Mouse (Mus musculus) neural tube, embryonic 13.5 days (tissue): ENCODE results near the gene Fance. TPM values are rescaled to one million over a fixed set of nuclear protein-coding genes. Genes with fewer than 3 reads are reported as not detected.

Experiments
- ATAC-seq: fragments of 200-750 bp; cut with Nextera tagmentation; 2 replicates; pipeline ENCODE4 v1.8.0; 2017; ENCODE audit warnings: low read depth, mild to moderate bottlenecking, moderate TSS enrichment, moderate library complexity
- H3K27ac ChIP-seq: fragments of 300-500 bp; sonication (generic); replicated peaks from 2 replicates; pipeline ENCODE4 v1.5.1; 2015; ENCODE audit warnings: moderate library complexity, mild to moderate bottlenecking, inconsistent platforms
- H3K27me3 ChIP-seq: fragments of 300-500 bp; sonication (generic); 2 replicates; pipeline ENCODE4 v1.6.1; 2015; ENCODE audit warnings: mild to moderate bottlenecking, inconsistent platforms
- H3K36me3 ChIP-seq: fragments of 300-500 bp; sonication (generic); 2 replicates; pipeline ENCODE4 v1.6.1; 2015; ENCODE audit warnings: mild to moderate bottlenecking, inconsistent platforms
- H3K4me1 ChIP-seq: fragments of 300-500 bp; sonication (generic); replicated peaks from 2 replicates; pipeline ENCODE4 v1.6.1; 2015; ENCODE audit warnings: inconsistent platforms
- H3K4me2 ChIP-seq: fragments of 300-500 bp; sonication (generic); 2 replicates; pipeline ENCODE4 v1.6.1; 2015; ENCODE audit warnings: inconsistent platforms, mild to moderate bottlenecking, moderate library complexity
- H3K4me3 ChIP-seq: fragments of 300-500 bp; sonication (generic); 2 replicates; pipeline ENCODE4 v1.5.1; 2015; ENCODE audit warnings: mild to moderate bottlenecking, inconsistent platforms
- H3K9ac ChIP-seq: fragments of 300-500 bp; sonication (generic); 2 replicates; pipeline ENCODE4 v1.6.1; 2015; ENCODE audit warnings: moderate library complexity, mild to moderate bottlenecking, inconsistent platforms
- H3K9me3 ChIP-seq: fragments of 300-500 bp; sonication (generic); 2 replicates; pipeline ENCODE4 v1.6.1; 2016; ENCODE audit warnings: inconsistent platforms
- WGBS: fragments of 180-500 bp; shearing (Covaris S2); methylation state at CpG from one replicate; pipeline ENCODE4 v1.1.7; 2015; 5-methylcytosine and 5-hydroxymethylcytosine counted together
- polyA plus RNA-seq: library from polyadenylated mRNA; unstranded; fragments of >200 nt; fragmentation: Nextera tagmentation; extraction: Ambion mirVana; gene quantifications from 2 replicates; pipeline ENCODE4 v1.2.1, GENCODE M21; 2015

Gene Fance
- polyA plus RNA-seq, 1 experiment from 2014 or later = 23.3 TPM

DNA sequence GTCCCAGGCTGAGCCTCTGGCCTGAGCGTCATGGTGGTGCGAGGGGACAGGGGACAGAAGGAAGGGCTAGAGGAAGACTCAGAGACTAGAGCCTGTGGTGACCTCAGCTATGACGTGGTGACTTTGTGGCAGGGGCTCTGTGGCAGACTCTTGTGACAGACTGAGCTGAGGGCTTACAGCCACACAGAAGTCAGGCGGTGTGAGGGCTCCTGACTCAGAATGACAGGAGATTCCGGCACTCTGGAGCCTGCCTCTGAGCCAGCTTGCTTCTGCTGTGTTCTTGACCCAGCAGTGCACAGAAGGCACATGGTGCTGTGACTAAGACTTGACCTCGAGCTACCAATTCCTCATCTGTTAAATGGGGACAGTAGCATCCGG, 32.9 kb upstream of the Fance start:
- 74% methylated on average over 7 of the region's 7 CpGs for WGBS
- no peak overlapping the region for H3K4me2 ChIP-seq
- H3K4me3 ChIP-seq = no peak overlapping the region
- H3K27ac ChIP-seq = peak overlapping the region; percentile 28; the same call in 1 of the 2 replicates
- ATAC-seq = no peak
- H3K9me3 ChIP-seq = no peaks in the 10 kb centered on the region
- 0 out of 2 replicates have a peak overlapping the region, but pooled peaks have one; percentile 22 for H3K9ac ChIP-seq
- H3K4me1 ChIP-seq = peaks cover 53% of the 10 kb centered on the region
- H3K27me3 ChIP-seq = no peaks in the 10 kb centered on the region
- no peaks in the 10 kb centered on the region for H3K36me3 ChIP-seq

GRCm38 (mm10) chr17:28280831-28281377, 32.4 kb upstream of the Fance start:
- Histone ChIP-seq H3K9me3 (no peaks in the 10 kb centered on the region), H3K27ac (peak overlapping the region; percentile 28; the same call in 1 of the 2 replicates), H3K4me2 (no peak overlapping the region), H3K4me3 (no peak overlapping the region), H3K36me3 (no peaks in the 10 kb centered on the region), H3K27me3 (no peaks in the 10 kb centered on the region), H3K9ac (0 out of 2 replicates have a peak overlapping the region, but pooled peaks have one; percentile 22), H3K4me1 (peaks cover 58% of the 10 kb centered on the region)
- no peak for ATAC-seq
- 32% methylated on average over 5 of the region's 5 CpGs for WGBS

GRCm38 (mm10) chr17:28281866-28282441, 31.4 kb upstream of the Fance start:
- Histone ChIP-seq H3K27me3 (no peaks in the 10 kb centered on the region), H3K27ac (no peak overlapping the region), H3K4me1 (peaks cover 67% of the 10 kb centered on the region), H3K36me3 (no peaks in the 10 kb centered on the region), H3K4me2 (no peak overlapping the region), H3K9me3 (no peaks in the 10 kb centered on the region), H3K4me3 (no peak overlapping the region), H3K9ac (no peak overlapping the region)
- 91% methylated on average over 7 of the region's 7 CpGs for WGBS
- no peak for ATAC-seq

DNA sequence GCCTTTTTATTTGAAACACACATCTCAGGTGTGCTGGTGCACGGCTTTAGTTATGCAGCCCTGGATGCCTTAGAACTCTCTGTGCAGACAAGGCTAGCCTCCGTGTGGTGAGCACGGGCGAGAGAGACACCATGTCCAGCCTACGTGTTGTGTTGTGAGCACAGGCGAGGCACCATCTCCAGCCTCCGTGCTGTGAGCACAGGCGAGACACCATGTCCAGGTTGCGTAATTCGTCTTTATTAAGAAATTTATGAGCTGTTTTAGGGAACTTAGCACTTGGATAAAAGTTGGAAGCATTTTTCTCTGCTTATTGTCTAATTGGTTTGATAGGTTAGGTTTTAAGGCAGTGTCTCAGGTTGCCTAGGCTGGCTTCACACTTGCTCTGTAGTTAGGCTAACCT, 30.1 kb upstream of the Fance start:
- H3K27ac ChIP-seq = no peak overlapping the region
- H3K4me1 ChIP-seq = peaks cover 69% of the 10 kb centered on the region

DNA sequence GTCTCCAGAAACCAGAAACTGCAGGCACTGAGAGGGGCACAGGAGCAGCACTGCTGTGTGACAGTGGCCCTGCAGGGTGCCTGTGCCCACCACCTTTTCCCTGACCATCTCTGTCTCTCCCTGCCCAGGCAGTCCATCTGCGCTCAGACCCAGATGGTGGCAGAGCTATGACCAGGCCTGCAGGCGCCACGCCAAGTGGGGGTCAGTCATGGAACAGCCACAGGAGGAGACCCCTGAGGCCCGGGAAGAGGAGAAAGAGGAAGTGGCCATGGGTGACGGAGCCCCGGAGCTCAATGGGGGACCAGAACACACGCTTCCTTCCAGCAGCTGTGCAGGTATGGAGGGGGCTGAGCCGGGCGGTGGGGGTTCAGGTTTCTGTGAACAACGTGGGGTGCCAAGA, 27.2 kb upstream of the Fance start:
- H3K9me3 ChIP-seq = no peaks in the 10 kb centered on the region
- H3K36me3 ChIP-seq = no peaks in the 10 kb centered on the region
- peaks cover 46% of the 10 kb centered on the region for H3K4me1 ChIP-seq
- H3K27me3 ChIP-seq = no peaks in the 10 kb centered on the region
- 81% methylated on average over 10 of the region's 10 CpGs for WGBS
- no peak for ATAC-seq
- H3K4me2 ChIP-seq = no peak overlapping the region
- peak overlapping the region; percentile 9; the same call in 1 of the 2 replicates for H3K9ac ChIP-seq
- H3K4me3 ChIP-seq = no peak overlapping the region
- H3K27ac ChIP-seq = 0 out of 2 replicates have a peak overlapping the region, but pooled peaks have one; percentile 18

More for the DNA sequence above, 30.1 kb upstream of the Fance start:
- Histone ChIP-seq H3K36me3 (no peaks in the 10 kb centered on the region), H3K9me3 (no peaks in the 10 kb centered on the region), H3K4me2 (no peak overlapping the region), H3K4me3 (no peak overlapping the region), H3K9ac (no peak overlapping the region), H3K27me3 (no peaks in the 10 kb centered on the region)
- 89% methylated on average over 10 of the region's 10 CpGs for WGBS
- ATAC-seq = no peak

DNA sequence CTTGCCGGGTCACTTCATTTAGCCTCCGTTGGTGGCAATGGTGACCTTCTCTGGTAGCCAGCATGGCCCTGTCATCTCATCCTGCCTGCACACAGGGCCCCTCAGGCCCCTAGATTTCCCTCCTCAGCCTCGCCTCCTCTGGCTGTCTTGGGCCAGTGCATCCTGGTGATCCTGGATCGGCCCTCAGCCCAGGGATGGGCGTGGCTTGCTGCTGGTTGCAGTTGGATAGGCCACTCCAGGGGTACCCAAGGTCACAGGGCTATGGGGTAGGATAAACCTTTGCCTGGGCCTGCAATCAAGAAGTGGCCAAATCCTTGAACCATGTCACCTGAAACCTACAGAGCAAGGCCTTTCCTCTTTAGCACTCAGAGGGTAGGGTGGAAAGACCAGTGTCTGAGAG, 26.4 kb upstream of the Fance start:
- Histone ChIP-seq H3K27ac (0 out of 2 replicates have a peak overlapping the region, but pooled peaks have one; percentile 18), H3K27me3 (no peaks in the 10 kb centered on the region), H3K4me3 (no peak overlapping the region), H3K9me3 (no peaks in the 10 kb centered on the region), H3K4me1 (peaks cover 38% of the 10 kb centered on the region), H3K36me3 (no peaks in the 10 kb centered on the region), H3K9ac (no peak overlapping the region), H3K4me2 (no peak overlapping the region)
- 53% methylated on average over 5 of the region's 5 CpGs for WGBS
- no peak for ATAC-seq

- WGBS = 58% methylated on average over 8 of the region's 8 CpGs
- Histone ChIP-seq H3K4me2 (no peak overlapping the region), H3K27me3 (no peaks in the 10 kb centered on the region), H3K9me3 (no peaks in the 10 kb centered on the region), H3K4me1 (peaks cover 37% of the 10 kb centered on the region), H3K27ac (peak overlapping the region; percentile 18; the same call in 1 of the 2 replicates), H3K36me3 (no peaks in the 10 kb centered on the region), H3K9ac (no peak overlapping the region), H3K4me3 (no peak overlapping the region)
- ATAC-seq = peak; percentile 24; the same call in 1 of the 2 replicates
Observed at GRCm38 (mm10) chr17:28287578-28287977, 25.7 kb upstream of the Fance start.

DNA sequence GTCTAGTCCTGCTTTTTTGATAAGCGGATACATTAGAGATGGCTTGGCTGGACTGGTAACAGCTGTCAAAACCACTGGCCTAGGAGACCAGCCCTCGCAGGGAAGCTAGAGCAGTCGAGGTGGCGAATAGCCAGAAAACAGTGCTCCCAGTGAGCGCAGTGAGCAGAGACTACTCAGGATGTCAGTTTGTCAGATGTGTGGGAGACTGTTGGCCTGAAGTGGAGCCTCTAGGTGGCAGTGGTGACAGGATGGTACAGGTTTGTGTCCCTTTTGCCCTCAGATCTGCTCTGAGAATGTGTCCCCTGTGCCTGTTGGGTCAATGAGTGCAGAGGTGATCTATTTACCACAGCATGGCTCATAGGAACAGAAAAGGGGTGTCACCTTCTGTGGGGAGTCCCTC, 25.3 kb upstream of the Fance start:
- H3K27ac ChIP-seq = peak overlapping the region; percentile 13; the same call in 1 of the 2 replicates
- no peak overlapping the region for H3K4me2 ChIP-seq
- 66% methylated on average over 5 of the region's 5 CpGs for WGBS
- peaks cover 37% of the 10 kb centered on the region for H3K4me1 ChIP-seq
- H3K9ac ChIP-seq = no peak overlapping the region
- ATAC-seq = no peak
- H3K4me3 ChIP-seq = no peak overlapping the region
- H3K36me3 ChIP-seq = no peaks in the 10 kb centered on the region
- no peaks in the 10 kb centered on the region for H3K27me3 ChIP-seq
- no peaks in the 10 kb centered on the region for H3K9me3 ChIP-seq

DNA sequence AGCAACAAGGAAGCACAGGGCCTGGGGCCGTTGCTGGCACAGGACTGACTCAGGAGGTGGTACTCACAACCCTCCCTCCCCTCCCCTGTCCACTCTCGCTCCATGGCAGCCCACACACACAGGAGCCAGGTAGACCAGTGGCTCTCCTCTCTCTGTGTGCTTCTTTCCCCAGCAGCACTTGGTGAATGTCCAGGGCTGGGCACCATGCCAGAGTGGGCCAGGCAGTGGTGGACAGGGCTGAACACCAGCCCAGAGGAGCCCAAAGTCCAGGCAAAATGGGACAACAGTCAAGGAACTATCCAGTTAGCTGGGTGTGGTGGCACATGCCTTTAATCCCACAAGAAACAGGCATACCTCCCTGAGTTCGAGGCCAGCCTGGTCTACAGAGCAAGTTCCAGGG, 23.1 kb upstream of the Fance start:
- ATAC-seq = no peak
- H3K27ac ChIP-seq = no peak overlapping the region
- no peaks in the 10 kb centered on the region for H3K9me3 ChIP-seq
- no peak overlapping the region for H3K9ac ChIP-seq
- H3K4me1 ChIP-seq = peaks cover 40% of the 10 kb centered on the region
- H3K4me2 ChIP-seq = no peak overlapping the region
- no peaks in the 10 kb centered on the region for H3K36me3 ChIP-seq
- no peak overlapping the region for H3K4me3 ChIP-seq
- WGBS = 77% methylated on average over 3 of the region's 3 CpGs
- no peaks in the 10 kb centered on the region for H3K27me3 ChIP-seq

DNA sequence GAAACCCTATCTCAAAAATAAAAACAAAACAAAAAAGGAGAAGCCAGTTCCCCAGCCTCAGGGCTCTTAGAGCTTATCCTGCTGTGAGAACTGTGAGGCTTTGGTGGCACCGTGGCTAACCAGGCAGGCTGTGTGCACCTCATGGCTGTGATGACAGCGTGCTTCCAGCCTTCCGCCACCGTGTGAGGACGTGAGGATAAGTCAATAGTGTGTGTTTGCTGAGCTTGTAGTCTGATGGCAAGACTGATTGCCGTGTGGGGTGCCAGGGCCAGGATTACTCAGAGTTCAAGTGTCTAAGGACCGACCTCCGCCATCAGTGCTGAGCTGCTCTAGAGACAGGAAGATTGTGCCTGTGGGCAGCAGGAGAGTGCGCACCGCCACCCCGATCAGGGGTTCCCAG, 22.6 kb upstream of the Fance start:
- WGBS = 81% methylated on average over 11 of the region's 11 CpGs

DNA sequence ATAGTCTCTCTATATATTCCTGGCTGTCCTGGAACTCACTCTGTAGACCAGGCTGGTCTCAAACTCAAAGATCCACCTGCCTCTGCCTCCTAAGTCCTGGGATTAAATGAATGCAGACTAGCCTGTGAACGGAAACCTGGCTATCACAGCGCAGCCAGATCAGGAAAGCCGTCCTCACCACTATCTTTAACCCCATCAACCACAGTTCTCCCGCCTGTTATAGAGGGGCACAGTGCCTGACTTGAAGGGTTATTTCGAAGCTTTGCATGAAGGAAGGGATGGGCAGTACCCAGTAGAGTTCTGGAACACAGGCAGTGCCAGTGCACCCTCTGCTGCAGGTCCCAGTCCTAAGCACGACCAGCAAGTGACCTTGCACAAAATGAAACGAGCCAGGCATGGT, 22.0 kb upstream of the Fance start:
- Histone ChIP-seq H3K4me1 (peaks cover 37% of the 10 kb centered on the region), H3K27me3 (no peaks in the 10 kb centered on the region), H3K27ac (no peak overlapping the region), H3K9me3 (no peaks in the 10 kb centered on the region), H3K36me3 (no peaks in the 10 kb centered on the region), H3K4me2 (no peak overlapping the region), H3K4me3 (no peak overlapping the region), H3K9ac (no peak overlapping the region)
- WGBS = 87% methylated on average over 7 of the region's 7 CpGs
- no peak for ATAC-seq

More for the DNA sequence above, 22.6 kb upstream of the Fance start:
- Histone ChIP-seq H3K27ac (no peak overlapping the region), H3K4me1 (peaks cover 40% of the 10 kb centered on the region), H3K4me2 (no peak overlapping the region), H3K4me3 (no peak overlapping the region), H3K27me3 (no peaks in the 10 kb centered on the region), H3K9me3 (no peaks in the 10 kb centered on the region), H3K9ac (no peak overlapping the region), H3K36me3 (no peaks in the 10 kb centered on the region)
- ATAC-seq = no peak

DNA sequence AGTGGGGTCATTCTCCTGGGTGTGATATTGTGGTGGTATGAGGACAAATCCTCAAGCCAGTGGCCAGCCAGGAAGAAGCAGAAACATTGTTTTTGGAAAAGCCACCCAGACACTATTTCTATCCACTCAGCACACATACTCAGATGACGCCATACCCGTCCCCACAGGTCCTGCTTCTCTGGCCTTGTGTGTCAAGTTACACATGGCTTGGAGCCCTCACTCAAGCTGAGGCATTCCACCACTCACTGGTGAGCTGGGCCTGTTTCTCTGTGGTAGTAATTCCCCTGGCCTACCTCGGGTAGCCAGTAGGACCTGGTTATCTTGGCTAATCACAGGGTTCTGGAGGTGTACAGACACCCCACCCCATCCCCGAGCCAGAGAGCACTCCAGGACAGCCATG, 19.6 kb upstream of the Fance start:
- 78% methylated on average over 4 of the region's 4 CpGs for WGBS
- ATAC-seq = no peak

More for the DNA sequence above, 19.6 kb upstream of the Fance start:
- Histone ChIP-seq H3K27me3 (no peaks in the 10 kb centered on the region), H3K9me3 (no peaks in the 10 kb centered on the region), H3K4me3 (no peak overlapping the region), H3K27ac (peak overlapping the region; percentile 83; the same call in 1 of the 2 replicates), H3K36me3 (peaks cover 4% of the 10 kb centered on the region), H3K4me2 (no peak overlapping the region), H3K4me1 (peaks cover 22% of the 10 kb centered on the region), H3K9ac (no peak overlapping the region)
